In genomic region chr13:24517757-24518156, GRCm38 (mm10) we compare ENCODE assay signal across 18 mouse cellular contexts.
"Had no signal": no experiment of that assay in that cellular context is flagged by ENCODE, and none has a peak within 500 bp of the region (broad histone marks: within the 10 kb centered on the region; RNA-seq: fewer than 3 reads in every experiment).

No protein-coding gene starts in this region.

- H3K4me2 ChIP-seq: lung, embryonic 15.5 days; midbrain, embryonic 12.5 days; neural tube, embryonic 12.5 days; stomach, embryonic 15.5 days had no signal

- H3K27ac ChIP-seq: liver, embryonic 14.5 days; lung, embryonic 15.5 days; macrophage; midbrain, embryonic 12.5 days; neural tube, embryonic 12.5 days; stomach, embryonic 15.5 days; stomach, postnatal 0 days had no signal

- H3K9me3 ChIP-seq: lung, embryonic 15.5 days; megakaryocyte, embryonic 14.5 days; midbrain, embryonic 12.5 days; neural tube, embryonic 12.5 days; stomach, embryonic 15.5 days had no signal

- H3K36me3 ChIP-seq: lung, embryonic 15.5 days; midbrain, embryonic 12.5 days; neural tube, embryonic 12.5 days; stomach, embryonic 15.5 days had no signal

- H3K4me3 ChIP-seq: lung, embryonic 15.5 days; megakaryocyte, embryonic 14.5 days; midbrain, embryonic 12.5 days; neural tube, embryonic 12.5 days; stomach, embryonic 15.5 days had no signal

- DNase-seq: lung, adult 2 months; lung, postnatal 14 days; lung, postnatal 36 days; midbrain, embryonic 14.5 days; right cerebral cortex, postnatal 14 days; spleen, adult 18-20 months; thymus, adult 2 months; thymus, postnatal 25 days; thymus, postnatal 4 days had no signal

- H3K9ac ChIP-seq: liver, embryonic 14.5 days; lung, embryonic 15.5 days; midbrain, embryonic 12.5 days; neural tube, embryonic 12.5 days; stomach, embryonic 15.5 days had no signal

- ATAC-seq: lung, postnatal 0 days had no signal

- H3K27me3 ChIP-seq: lung, embryonic 15.5 days; megakaryocyte, embryonic 14.5 days; neural tube, embryonic 12.5 days; stomach, embryonic 15.5 days had no signal
